Mouse (Mus musculus) lung, postnatal 0 days (tissue): ENCODE measurements at regions not wholly inside any gene's neighbourhood (a gene's known extent, or its start where the extent isn't known, plus 50 kb on each side); places are given as distances from the start of the nearest gene placed in this dataset.

Experiments used
- CTCF ChIP-seq: IDR thresholded peaks from 2 replicates; pipeline ENCODE4 v1.5.1; 2016; ENCODE audit warnings: antibody characterized with exemption, mild to moderate bottlenecking
- EP300 ChIP-seq: IDR thresholded peaks from 2 replicates; pipeline ENCODE4 v1.6.1; 2016; ENCODE audit warnings: antibody characterized with exemption, mild to moderate bottlenecking, control low read depth

DNA sequence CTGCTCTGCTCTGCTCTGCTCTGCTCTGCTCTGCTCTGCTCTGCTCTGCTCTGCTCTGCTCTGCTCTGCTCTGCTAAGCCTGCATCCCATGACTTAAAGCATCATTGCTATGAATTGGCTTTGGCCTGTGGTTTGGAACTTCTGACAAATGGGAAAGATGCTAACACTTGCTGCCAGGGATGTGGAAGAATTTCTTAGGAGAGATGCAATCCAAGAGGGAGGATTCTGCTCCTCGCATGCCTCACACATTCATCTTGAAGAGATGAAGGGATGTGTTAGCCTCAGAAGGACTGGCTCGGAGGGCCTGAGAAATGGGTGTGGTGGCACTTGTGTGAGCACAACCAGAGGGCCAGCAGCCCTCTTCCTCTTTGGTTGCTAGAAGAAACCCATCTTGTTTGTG lies 268.5 kb upstream of the Fn1 start:
- no peak for TF ChIP-seq CTCF
- TF ChIP-seq EP300 = no peak
